Mouse (Mus musculus): Measurements from ENCODE around the gene Pde1a. TPM values are rescaled to one million over a fixed set of nuclear protein-coding genes. Genes with fewer than 3 reads are reported as not detected.

Pde1a gene
- 5.4 and 6.0 TPM in 2 replicates for polyA plus RNA-seq (2012; rRNA removed)

GRCm38 (mm10) chr2:80128861-80129698, at the start of gene Pde1a:
Gene Pde1a, minus strand, starts transcription at chr2:80129458.
- Histone ChIP-seq H3K27me3 (ENCODE audit: control insufficient read depth, insufficient read depth, low read length) (no peaks in the 10 kb centered on the region), H3K27ac (ENCODE audit: insufficient read depth, low read length) (no peak within 1 kb of the TSS), H3K4me3 (replicated peaks; ENCODE audit: insufficient read depth, low read depth, low read length) (peak within 1 kb of the TSS; percentile 50), H3K4me1 (ENCODE audit: control insufficient read depth, insufficient read depth, low read length) (0 out of 2 replicates have a peak, but pooled peaks cover 4% of the 10 kb centered on the region)
- DNase-seq = peak; percentile 1 to 9
- WGBS = 2% methylated on average over 21 of the region's 21 CpGs
- TF ChIP-seq CTCF (IDR thresholded peaks at IDR 0.05; ENCODE audit: borderline replicate concordance, insufficient read depth, low read depth, low read length) (no peak), POLR2A (IDR thresholded peaks at IDR 0.05; ENCODE audit: borderline replicate concordance, insufficient read depth, low read length) (no peak)

- no peak for TF ChIP-seq CTCF (IDR thresholded peaks at IDR 0.05; ENCODE audit: borderline replicate concordance, insufficient read depth, low read depth, low read length)
- TF ChIP-seq POLR2A (IDR thresholded peaks at IDR 0.05; ENCODE audit: borderline replicate concordance, insufficient read depth, low read length) = no peak
- H3K4me3 ChIP-seq (replicated peaks; ENCODE audit: insufficient read depth, low read depth, low read length) = no peak overlapping the region
- no peaks in the 10 kb centered on the region for H3K4me1 ChIP-seq (ENCODE audit: control insufficient read depth, insufficient read depth, low read length)
- no peaks in the 10 kb centered on the region for H3K27me3 ChIP-seq (ENCODE audit: control insufficient read depth, insufficient read depth, low read length)
- WGBS = 80% methylated on average over 4 of the region's 4 CpGs
- DNase-seq = no peak
- no peak overlapping the region for H3K27ac ChIP-seq (ENCODE audit: insufficient read depth, low read length)
These were observed 49.5 kb upstream of the Pde1a start for GRCm38 (mm10) chr2:80178608-80179280.

- WGBS = 85% methylated on average over 3 of the region's 3 CpGs
- no peak for DNase-seq
- Histone ChIP-seq H3K27me3 (ENCODE audit: control insufficient read depth, insufficient read depth, low read length) (no peaks in the 10 kb centered on the region), H3K4me3 (replicated peaks; ENCODE audit: insufficient read depth, low read depth, low read length) (no peak overlapping the region), H3K4me1 (ENCODE audit: control insufficient read depth, insufficient read depth, low read length) (no peaks in the 10 kb centered on the region), H3K27ac (ENCODE audit: insufficient read depth, low read length) (no peak overlapping the region)
- no peak for TF ChIP-seq POLR2A (IDR thresholded peaks at IDR 0.05; ENCODE audit: borderline replicate concordance, insufficient read depth, low read length)
- TF ChIP-seq CTCF (IDR thresholded peaks at IDR 0.05; ENCODE audit: borderline replicate concordance, insufficient read depth, low read depth, low read length) = no peak
These were observed 48.9 kb upstream of the Pde1a start for GRCm38 (mm10) chr2:80178154-80178553.

GRCm38 (mm10) chr2:80168103-80168502, 38.8 kb upstream of the Pde1a start:
- Histone ChIP-seq H3K4me3 (replicated peaks; ENCODE audit: insufficient read depth, low read depth, low read length) (no peak overlapping the region), H3K27ac (ENCODE audit: insufficient read depth, low read length) (no peak overlapping the region), H3K27me3 (ENCODE audit: control insufficient read depth, insufficient read depth, low read length) (no peaks in the 10 kb centered on the region), H3K4me1 (ENCODE audit: control insufficient read depth, insufficient read depth, low read length) (no peaks in the 10 kb centered on the region)
- DNase-seq = no peak
- WGBS = 76% methylated on average over 1 of the region's 1 CpGs
- no peak for TF ChIP-seq POLR2A (IDR thresholded peaks at IDR 0.05; ENCODE audit: borderline replicate concordance, insufficient read depth, low read length)
- no peak for TF ChIP-seq CTCF (IDR thresholded peaks at IDR 0.05; ENCODE audit: borderline replicate concordance, insufficient read depth, low read depth, low read length)

GRCm38 (mm10) chr2:80158784-80159183, 29.5 kb upstream of the Pde1a start:
- no peaks in the 10 kb centered on the region for H3K4me1 ChIP-seq (ENCODE audit: control insufficient read depth, insufficient read depth, low read length)
- no peak overlapping the region for H3K27ac ChIP-seq (ENCODE audit: insufficient read depth, low read length)
- no peak for DNase-seq
- WGBS = 85% methylated on average over 2 of the region's 2 CpGs
- no peaks in the 10 kb centered on the region for H3K27me3 ChIP-seq (ENCODE audit: control insufficient read depth, insufficient read depth, low read length)
- no peak for TF ChIP-seq CTCF (IDR thresholded peaks at IDR 0.05; ENCODE audit: borderline replicate concordance, insufficient read depth, low read depth, low read length)
- no peak for TF ChIP-seq POLR2A (IDR thresholded peaks at IDR 0.05; ENCODE audit: borderline replicate concordance, insufficient read depth, low read length)
- H3K4me3 ChIP-seq (replicated peaks; ENCODE audit: insufficient read depth, low read depth, low read length) = no peak overlapping the region

- no peak overlapping the region for H3K27ac ChIP-seq (ENCODE audit: insufficient read depth, low read length)
- WGBS = 79% methylated on average over 3 of the region's 3 CpGs
These were observed 28.9 kb upstream of the Pde1a start for GRCm38 (mm10) chr2:80158196-80158595.

GRCm38 (mm10) chr2:80150019-80150418, 20.8 kb upstream of the Pde1a start:
- H3K27me3 ChIP-seq (ENCODE audit: control insufficient read depth, insufficient read depth, low read length) = no peaks in the 10 kb centered on the region
- DNase-seq = no peak
- WGBS = 60% methylated on average over 6 of the region's 6 CpGs
- no peak for TF ChIP-seq CTCF (IDR thresholded peaks at IDR 0.05; ENCODE audit: borderline replicate concordance, insufficient read depth, low read depth, low read length)
- TF ChIP-seq POLR2A (IDR thresholded peaks at IDR 0.05; ENCODE audit: borderline replicate concordance, insufficient read depth, low read length) = no peak
- no peak overlapping the region for H3K27ac ChIP-seq (ENCODE audit: insufficient read depth, low read length)
- no peaks in the 10 kb centered on the region for H3K4me1 ChIP-seq (ENCODE audit: control insufficient read depth, insufficient read depth, low read length)
- H3K4me3 ChIP-seq (replicated peaks; ENCODE audit: insufficient read depth, low read depth, low read length) = no peak overlapping the region

More at GRCm38 (mm10) chr2:80158196-80158595, 28.9 kb upstream of the Pde1a start:
- TF ChIP-seq CTCF (IDR thresholded peaks at IDR 0.05; ENCODE audit: borderline replicate concordance, insufficient read depth, low read depth, low read length) (no peak), POLR2A (IDR thresholded peaks at IDR 0.05; ENCODE audit: borderline replicate concordance, insufficient read depth, low read length) (no peak)
- no peak for DNase-seq
- no peaks in the 10 kb centered on the region for H3K27me3 ChIP-seq (ENCODE audit: control insufficient read depth, insufficient read depth, low read length)
- no peaks in the 10 kb centered on the region for H3K4me1 ChIP-seq (ENCODE audit: control insufficient read depth, insufficient read depth, low read length)
- H3K4me3 ChIP-seq (replicated peaks; ENCODE audit: insufficient read depth, low read depth, low read length) = no peak overlapping the region

Data from cerebellum, adult 2 months (tissue).